Mouse (Mus musculus): ENCODE measurements at regions not wholly inside any gene's neighbourhood (a gene's known extent, or its start where the extent isn't known, plus 50 kb on each side); places are given as distances from the start of the nearest gene placed in this dataset.

- DNase-seq: no peak
Measured at GRCm38 (mm10) chr13:72809226-72809625, 180.6 kb downstream of the Irx2 start.

DNA sequence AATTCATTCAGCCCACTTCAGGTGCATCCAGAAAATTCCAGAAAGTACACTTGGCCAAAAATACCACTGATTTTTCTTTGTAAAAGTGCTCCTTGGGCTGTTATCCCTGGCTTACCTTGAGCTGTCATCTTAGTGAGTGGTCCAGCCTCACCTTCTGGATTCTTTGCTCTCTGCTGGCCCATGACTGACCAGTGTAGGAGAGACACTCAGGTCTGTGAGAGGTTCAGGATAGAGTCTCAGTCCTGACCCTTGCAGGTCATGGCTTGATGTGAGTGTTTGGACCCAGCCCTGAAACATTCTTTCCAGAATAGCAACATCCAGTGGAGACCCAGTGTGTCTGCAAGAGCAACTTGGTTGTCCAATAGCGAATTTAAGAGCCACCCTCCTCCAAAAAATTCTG is 182.0 kb downstream of the Irx2 start:
- DNase-seq: no peak

GRCm38 (mm10) chr13:72814616-72815015 is 186.0 kb downstream of the Irx2 start:
- DNase-seq: no peak

DNA sequence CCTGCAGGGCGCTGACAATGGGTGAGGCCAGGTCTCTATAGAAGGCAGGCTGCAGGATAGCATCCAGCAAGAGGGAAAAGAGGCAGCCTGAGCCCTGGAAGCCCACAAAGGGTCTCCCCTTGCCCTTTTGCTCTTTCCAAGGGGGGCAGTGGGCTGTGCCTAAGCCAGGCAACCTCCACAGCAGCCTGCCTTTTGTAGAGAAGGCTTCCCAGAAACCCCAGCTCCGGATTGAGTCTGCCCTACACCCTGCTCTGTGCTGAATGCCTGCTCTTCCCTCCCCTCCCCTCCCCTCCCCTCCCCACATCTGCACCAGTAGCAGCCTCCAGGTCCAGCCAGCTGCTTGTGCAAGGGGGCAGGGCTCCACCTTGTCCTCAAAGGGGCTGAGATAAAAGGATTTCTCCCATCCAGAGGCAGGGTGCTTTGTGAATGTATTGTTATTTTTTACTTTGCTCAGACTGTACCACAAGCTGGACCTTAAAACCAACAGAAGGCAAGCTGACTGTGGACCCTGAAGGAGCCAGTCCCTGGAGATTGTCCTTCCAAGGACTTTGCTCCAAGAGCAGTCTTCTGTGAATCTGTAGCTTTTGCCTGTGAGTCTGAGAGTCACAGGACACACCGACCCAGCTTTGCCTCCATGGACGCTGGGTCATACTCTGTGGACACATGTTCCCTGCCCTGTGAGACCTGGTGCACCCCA is 186.8 kb downstream of the Irx2 start:
- DNase-seq: no peak

GRCm38 (mm10) chr13:72815933-72816553 is 187.4 kb downstream of the Irx2 start:
- no peak for DNase-seq

DNA sequence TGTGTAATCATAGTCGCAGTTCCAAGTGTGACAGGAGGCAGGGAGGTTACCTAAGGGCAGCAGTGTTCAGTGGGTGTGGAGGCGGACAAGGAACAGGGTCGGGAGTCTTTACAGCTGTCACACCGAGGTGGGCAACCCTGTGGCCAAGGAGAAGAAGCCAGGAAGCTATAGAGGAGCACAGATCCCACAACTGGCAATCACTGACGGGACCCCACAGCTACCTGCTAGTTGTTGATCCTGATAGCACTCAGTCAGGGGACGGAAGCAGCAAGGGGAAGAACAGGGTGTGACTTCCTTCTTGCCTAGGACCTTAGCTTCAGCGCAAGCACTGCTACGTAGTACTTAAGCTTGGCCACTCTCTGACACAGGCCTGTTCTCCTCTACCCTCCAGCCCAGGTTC is 188.2 kb downstream of the Irx2 start:
- DNase-seq: no peak

DNA sequence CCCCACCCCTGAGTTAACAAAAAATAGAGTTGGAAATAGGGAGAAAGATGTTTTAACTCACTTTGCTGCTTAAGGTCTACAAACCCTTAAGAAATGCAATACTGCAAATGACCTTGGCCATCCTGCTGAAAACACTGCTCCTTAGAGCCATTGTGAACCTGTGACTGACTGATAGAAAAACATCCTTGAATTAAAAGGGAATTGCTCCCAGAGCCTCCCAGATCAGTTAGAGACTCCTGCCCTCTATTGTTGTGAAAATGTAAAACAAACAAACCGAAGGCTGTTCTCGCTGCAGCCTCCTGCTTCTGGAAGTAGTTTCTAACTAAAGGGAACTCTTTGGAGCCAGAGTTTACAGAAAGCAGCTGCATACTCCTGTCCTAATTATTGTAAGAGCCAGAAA is 188.9 kb downstream of the Irx2 start:
- no peak for DNase-seq

DNA sequence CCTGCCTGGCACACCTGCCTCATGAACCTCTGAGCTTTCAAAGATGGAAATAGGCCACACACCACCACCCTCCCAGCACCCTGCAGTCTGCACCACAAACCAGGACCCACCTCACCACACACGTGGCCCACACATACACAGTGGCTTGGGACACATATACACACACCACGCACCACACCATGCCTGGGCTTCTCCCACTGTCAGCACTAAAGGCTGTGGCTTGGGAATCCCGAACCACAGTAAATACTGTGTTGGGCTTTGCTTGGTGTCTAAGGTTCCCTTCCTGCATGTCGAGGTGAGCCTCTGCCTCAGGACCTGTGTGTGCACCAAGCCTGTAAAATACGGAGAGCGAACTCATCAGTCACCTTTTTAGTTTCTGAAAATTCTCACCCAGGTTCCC is 189.3 kb downstream of the Irx2 start:
- DNase-seq: no peak

- no peak for DNase-seq
Measured at GRCm38 (mm10) chr13:72826613-72827012, 198.0 kb downstream of the Irx2 start.

GRCm38 (mm10) chr13:72829331-72829730 is 200.7 kb downstream of the Irx2 start:
- DNase-seq: no peak

- no peak for DNase-seq
Measured at GRCm38 (mm10) chr13:72833326-72833725, 204.7 kb downstream of the Irx2 start.

GRCm38 (mm10) chr13:72837016-72837415 is 208.4 kb downstream of the Irx2 start:
- DNase-seq: no peak

- DNase-seq: no peak
Measured at GRCm38 (mm10) chr13:72848097-72848496, 219.5 kb downstream of the Irx2 start.

DNA sequence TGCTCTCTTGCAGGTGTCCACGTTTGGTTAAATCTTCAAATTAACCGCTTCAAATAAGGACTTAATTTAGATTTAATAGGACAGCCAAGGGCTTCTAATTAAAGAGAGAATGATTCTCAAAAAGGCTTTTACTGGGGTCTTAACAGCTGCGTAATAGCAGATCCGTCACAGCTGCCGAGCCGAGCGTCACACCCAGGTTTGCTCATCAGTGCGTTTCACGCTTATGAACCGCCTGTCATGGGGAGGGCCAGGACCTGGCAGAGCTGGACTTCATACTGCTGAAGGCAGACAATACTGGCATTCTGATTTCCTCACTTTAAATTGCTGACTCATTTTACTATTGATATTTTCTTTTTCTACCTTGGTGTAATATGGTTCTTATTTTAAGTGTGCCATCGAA is 221.2 kb downstream of the Irx2 start:
- no peak for DNase-seq

GRCm38 (mm10) chr13:72852896-72853295 is 224.3 kb downstream of the Irx2 start:
- no peak for DNase-seq

DNA sequence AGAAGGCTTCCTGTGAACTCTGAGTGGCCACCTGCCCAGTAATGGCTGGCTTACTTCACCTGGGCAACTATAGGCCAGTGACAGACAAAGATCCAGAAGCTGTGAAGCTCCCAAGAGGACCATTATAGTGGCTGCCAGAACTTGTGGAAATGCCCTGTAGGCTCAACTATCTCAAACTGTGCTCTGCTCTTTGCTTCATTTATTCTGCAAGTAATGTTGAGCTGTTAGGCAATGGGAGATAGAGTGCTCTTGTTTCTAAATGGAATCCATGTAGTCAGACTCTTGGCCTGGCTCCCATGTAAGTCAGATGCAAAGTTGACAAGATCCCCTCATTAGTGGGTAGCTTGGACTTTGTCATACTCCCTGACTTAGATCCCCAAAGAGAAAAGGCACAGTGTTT is 247.3 kb downstream of the Irx2 start:
- no peak for DNase-seq

DNA sequence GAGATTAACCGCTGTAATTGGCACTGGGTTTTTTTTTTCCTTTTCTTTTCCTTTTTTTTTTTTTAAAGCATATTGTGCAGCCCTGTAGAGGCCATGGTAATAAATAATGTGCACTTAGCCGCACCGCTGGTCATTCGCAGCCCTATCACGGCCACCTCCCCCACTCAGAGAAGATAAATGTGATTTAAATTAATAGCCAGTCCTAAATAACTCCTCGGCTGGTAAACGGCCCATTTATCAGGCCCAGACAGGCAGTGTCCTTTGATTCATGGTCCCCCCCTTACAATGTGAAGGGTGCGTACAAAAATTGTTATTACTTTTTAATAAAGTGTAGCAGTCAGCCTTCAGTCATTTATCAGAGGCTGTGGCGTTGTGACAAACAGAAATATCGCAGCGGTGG is 266.4 kb downstream of the Irx2 start:
- DNase-seq: no peak

DNA sequence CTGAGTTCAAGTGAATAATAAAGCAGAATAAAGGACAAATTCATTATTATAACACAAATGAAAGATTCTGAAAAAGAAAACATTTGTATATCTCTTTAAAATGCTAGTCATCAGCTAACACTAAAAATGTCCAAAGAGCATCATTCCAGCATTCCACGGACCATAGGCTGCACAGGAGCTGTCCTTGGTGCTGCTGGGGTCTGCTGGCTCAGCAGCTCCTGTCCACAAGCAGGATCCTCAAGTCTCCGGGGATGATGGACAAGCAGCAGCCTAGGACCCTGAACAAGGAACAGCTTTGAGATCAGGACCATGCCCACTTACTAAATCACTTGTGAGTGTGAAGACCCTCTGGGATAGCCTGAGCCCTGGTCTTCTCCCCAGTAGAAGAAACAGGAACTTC is 274.0 kb downstream of the Irx2 start:
- no peak for DNase-seq

DNA sequence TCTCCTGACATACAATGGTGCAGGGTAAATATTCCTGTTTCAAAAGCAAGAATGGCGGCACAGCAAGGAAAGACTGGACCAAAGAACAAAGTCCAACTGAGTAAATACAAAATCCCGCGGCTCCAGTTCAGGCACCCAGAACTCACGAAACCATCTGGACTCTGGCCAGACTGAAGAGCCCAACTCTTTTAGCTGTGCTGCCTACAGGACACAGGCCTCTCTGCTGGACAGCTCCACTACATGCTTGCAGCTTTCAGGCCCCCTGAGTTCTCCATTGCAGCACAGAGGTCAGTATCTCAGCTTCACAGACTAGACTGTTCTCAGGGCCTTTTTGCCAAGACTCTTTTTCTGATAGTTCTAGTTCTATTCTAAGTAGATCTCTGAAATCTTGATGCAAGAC is 290.3 kb downstream of the Irx2 start:
- DNase-seq: no peak

GRCm38 (mm10) chr13:72920368-72920767 is 291.7 kb downstream of the Irx2 start:
- no peak for DNase-seq

DNA sequence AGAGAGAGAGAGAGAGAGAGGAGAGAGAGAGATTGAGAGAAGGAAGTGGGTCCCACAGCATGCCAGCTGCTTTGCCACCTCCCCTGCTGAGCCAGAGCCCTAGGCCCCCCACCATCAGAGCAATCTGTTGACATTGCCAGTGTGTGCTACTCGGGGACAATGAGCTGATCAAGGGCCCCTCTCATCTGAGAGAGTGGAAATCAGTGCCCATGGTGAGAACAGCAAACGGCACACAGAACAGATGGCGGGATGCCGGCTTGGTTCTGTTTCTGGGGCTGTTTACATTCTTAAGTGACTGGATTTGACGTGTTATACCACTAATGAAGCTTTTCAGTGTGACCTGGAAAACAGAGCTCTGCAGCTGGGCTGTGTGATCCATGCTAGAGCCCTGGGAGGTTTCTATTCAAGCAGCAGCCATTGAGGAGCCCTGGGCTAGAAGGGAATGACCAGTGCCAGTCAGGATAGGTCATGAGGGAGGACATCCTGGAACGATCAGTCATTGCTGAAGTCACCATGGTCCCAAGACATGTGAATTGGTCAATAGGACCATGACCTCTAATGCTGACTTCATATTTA is 296.0 kb downstream of the Irx2 start:
- no peak for DNase-seq

DNA sequence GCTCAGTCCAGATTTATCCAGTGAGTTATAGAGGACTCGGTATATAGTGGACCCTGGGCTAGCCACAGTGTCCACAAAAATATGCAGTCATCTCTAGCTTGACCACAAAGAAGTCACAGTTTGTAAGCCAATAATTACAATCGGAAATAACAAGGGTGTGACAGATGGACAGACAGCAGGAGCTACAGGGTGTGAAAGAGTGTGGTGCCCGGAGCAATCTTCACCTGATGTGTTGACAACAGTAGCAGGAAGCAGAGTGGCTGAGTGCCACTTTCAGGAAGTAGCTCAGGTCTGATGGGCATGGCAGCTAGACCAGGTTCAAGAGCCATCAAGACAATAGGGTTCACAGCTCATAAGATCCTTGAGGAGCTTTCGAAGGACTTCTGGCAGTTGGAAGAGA is 308.6 kb downstream of the Irx2 start:
- DNase-seq: peak; percentile 34

DNA sequence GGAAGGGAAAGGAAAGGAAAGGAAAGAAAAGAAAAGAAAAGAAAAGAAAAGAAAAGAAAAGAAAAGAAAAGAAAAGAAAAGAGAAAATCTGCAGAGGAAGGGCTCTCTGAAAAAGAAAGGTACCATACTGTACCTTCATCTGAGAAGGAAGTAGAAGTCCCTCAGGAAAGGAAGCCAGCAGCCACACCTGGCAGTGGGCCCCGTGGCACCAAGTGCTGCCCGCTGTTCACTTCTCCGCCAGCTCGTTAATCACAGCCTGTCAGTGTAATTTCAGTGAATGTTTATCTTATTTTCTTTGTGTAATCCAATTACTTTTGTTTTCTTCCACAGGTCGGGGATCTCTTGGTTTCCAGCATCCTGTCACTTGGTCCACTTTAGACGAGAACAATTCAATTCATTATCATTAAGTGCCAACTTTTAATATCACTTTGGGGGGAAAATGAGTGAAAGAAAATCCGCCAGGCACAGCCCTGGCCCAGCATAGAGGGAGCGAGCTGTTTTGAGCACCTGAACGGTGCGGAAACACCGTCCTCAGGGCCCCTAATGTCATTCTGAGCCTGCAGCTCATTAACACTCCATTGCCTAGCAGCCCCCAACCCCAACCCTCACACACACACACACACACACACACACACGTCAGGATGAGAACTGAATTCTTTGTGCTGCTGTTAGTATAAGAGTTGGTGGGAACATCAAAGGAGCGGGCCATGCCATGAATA is 309.7 kb downstream of the Irx2 start:
- peak; percentile 10 for DNase-seq
